Mouse (Mus musculus): Measurements from ENCODE around the gene Cypt1.

The Cypt1 gene

DNA sequence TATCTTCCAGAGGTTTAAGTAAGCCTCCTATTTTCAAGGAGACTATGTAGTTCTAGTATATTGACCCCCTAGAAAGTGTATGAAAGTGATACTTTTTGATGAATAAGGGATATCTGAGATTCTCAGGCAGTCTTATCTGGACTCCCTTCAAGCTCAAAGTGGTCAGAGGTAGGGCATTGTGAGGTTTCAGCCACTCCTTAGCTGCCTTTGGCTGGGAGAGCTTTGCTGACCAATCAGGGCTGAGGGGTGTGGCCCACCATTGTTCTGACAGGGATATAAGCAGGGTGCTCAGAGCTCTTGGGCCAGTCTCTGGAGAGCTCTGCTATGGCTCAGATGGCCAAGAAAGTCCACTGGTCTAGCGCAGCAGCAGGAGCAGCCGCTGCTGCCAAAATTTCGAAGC is at the start of gene Cypt1:
Gene Cypt1 (plus strand): TSS at position 301 of the 400 bp plus-strand sequence.
- no peak for DNase-seq (ENCODE audit: low read depth)

DNA sequence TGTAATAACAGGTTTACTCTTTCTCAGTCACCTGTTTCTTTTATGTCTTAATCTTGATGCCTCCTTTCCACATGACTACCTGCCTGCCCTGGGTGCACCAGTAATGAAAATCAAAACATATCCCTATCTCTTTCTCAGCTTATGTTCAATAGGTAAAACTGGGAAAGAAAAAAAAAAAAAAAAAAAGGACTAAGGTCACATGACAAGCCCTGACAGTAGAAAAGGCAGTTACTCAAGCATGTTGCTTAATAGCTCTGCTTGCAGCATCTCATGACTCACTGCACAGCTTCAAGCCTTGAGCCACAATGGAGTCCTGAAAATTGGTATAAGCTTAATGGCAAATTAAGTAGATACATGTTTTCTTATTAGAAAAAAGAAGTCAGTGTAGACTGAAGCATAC is 24.1 kb downstream of the Cypt1 start:
- DNase-seq (ENCODE audit: low read depth): peak; percentile 17

DNA sequence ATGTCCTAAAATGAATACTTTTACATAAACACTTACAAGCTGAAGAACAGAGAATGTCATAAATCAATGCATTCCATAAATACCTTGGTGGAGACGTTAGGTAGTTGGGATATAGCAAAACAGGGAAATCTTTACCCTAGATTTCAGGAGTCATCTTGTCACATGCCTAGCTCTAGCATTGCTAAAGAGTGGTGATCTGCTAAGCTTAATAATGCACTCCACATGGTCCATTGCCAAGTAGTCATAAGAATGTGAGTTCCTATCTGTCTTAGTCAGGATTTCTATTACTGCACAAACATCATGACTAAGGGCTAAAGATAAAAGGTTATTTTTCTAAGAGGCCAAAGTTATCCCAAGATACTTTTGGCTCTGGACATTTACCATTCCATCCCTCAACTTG is 34.4 kb downstream of the Cypt1 start:
- peak; percentile 43 for DNase-seq (ENCODE audit: low read depth)

DNA sequence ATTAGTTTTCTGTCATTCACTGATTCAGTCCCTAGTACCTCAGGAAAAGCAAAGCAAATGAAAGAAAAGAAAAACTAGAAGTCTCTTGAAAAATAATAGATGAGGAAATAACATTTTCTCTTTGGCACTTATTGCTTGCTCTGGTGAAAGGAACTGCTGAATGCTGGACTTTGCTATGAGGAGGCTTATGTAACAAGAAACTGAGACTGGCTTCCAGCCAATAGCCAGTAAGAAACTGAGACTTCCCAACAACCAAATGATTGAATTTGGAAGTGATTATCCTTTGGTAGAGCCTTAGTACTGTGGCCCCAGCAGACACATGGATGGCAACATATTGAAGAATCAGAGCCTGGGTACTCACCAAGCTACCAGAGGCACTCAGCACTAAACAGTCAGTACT is 35.8 kb downstream of the Cypt1 start:
- peak; percentile 18 for DNase-seq (ENCODE audit: low read depth)

Data from fibroblast of lung, adult 2 months (primary cell).